Mouse (Mus musculus): Measurements from ENCODE around the gene Tnrc6b. TPM values are rescaled to one million over a fixed set of nuclear protein-coding genes. Genes with fewer than 3 reads are reported as not detected.

Tnrc6b gene
- total RNA-seq, 1 experiment from 2014 or later = 40.9 TPM

DNA sequence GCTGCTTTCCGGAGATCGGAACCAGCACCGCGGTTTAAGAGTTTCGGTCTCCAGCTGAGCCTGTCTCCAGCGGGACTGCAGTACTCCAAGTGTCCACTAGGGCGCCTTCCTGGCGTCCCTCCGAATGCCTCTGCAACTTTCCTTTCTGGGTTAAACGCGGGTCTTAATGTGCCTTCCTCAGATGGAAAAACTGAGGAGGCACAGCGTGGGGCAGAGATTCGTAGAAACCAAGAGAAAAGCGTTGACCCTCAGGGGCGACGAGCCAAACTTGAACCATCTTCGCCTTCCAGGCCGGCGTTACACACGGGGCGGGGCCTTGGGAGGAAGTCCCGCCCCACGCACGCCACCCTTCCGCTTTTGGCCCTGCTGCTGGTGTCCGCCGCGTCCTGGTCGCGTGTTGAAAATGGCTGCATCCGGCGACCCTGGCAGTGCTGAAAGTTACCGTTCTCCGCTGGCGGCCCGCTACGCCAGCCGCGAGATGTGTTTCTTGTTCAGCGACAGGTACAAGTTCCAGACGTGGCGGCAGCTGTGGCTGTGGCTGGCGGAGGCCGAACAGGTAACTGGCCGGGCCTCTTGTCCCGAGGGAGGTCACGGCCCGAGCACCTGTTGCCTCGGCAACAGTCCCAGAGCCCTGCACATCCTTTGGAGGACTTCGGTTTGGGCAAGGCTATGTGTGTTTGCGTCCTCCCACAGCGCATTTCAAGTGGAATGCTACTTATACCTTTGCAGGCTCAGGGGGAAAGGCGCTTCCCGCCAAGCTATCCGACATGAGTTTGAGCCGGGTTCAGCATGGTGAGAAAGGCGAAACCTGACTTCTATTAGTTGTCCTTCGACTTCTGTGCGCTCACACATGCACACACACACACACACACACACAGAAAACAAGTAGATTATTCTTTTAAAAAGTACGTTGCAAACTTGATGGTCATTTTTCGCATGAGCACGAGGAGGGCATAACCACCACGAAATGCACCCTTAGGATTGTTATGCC, 237.3 kb downstream of the Tnrc6b start, which contains the start of gene Adsl:
Gene Adsl, plus strand, starts transcription at position 346 of the 991 bp plus-strand sequence.
- ATAC-seq (replicated peaks in 1 of 2; ENCODE audit: insufficient read depth in 1 of 2, low FRiP score in 2 of 2, low TSS enrichment in 1 of 2, low read depth in 1 of 2, poor library complexity in 2 of 2, severe bottlenecking in 2 of 2) = peak; percentile 98 to 99

DNA sequence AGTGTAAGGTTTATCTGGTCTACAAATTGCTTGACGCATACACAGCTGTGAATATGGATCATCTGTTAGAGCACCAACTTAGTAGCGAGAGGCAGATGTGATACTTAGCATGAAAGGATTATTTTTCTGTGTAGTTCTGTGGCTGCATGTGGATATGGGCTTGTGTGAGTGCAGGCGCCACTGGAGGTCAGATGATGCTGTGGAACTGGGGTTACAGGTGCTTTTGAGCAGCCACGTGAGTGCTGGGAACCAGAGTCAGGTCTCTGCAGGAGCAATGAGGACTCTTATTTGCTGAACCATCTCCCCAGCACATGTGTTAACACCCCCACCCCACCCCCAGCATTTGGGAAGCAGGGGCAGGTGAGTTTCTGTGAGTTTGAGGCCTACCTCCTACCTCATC, 238.3 kb downstream of the Tnrc6b start:
- ATAC-seq (replicated peaks in 1 of 2; ENCODE audit: insufficient read depth in 1 of 2, low FRiP score in 2 of 2, low TSS enrichment in 1 of 2, low read depth in 1 of 2, poor library complexity in 2 of 2, severe bottlenecking in 2 of 2) = no peak

DNA sequence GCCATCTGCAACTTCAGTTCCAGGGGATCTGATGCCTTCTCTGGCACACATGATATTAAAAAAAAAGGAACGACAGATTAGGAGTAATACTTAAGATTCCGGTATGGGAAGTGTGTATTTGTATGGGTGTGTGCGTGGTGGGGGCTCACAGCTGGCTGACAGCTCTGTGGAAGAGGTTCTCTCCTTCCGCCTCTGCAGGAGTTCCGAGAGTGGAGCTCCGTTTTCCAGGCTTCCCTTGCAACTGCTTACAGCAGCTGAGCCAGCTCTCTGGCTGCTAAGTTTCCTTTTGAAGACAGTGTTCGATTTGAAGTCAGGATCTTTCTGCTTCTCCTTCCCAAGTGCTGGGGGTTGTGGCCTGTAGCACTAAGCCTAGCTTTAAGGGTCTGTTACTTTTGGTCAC, 238.9 kb downstream of the Tnrc6b start:
- no peak for ATAC-seq (replicated peaks in 1 of 2; ENCODE audit: insufficient read depth in 1 of 2, low FRiP score in 2 of 2, low TSS enrichment in 1 of 2, low read depth in 1 of 2, poor library complexity in 2 of 2, severe bottlenecking in 2 of 2)

DNA sequence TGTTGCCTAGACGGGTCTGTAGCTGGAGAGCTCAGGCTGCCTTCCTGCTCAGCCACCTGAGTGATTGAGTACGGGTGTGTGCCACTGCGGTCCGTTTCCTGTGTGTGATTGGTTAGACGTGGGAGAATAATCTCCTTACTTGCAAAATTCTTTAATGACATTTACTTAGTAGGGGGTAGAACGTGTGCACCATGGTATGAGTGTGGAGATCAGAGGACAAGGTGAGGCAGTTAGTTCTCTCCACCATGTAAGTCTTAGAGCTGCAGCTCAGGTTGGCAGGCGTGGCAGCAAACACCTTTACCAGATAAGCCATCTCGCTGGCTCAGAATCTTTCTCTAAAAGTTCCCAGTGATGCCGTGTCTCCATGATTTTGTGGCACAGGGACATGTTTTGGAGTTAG, 242.9 kb downstream of the Tnrc6b start:
- no peak for ATAC-seq (replicated peaks in 1 of 2; ENCODE audit: insufficient read depth in 1 of 2, low FRiP score in 2 of 2, low TSS enrichment in 1 of 2, low read depth in 1 of 2, poor library complexity in 2 of 2, severe bottlenecking in 2 of 2)

DNA sequence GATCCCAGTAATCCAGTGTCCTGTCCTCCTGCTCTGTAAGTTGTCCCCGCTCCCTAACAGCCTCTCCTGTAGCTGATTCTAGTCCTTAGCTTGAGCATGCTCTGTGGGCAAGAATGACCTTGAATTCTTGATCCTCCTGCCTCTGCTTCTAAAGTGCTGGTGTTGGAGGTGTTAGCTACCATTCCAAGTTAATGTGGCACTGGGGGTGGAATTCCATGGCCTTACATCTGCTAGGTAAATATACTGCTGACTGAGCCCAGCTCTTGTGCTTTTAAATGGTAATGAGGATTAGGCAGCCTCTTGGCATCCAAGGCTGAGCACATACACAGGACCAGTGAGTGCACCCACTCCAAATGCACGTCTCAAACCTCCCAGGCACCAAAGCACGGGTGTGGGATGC, 243.7 kb downstream of the Tnrc6b start:
- no peak for ATAC-seq (replicated peaks in 1 of 2; ENCODE audit: insufficient read depth in 1 of 2, low FRiP score in 2 of 2, low TSS enrichment in 1 of 2, low read depth in 1 of 2, poor library complexity in 2 of 2, severe bottlenecking in 2 of 2)

DNA sequence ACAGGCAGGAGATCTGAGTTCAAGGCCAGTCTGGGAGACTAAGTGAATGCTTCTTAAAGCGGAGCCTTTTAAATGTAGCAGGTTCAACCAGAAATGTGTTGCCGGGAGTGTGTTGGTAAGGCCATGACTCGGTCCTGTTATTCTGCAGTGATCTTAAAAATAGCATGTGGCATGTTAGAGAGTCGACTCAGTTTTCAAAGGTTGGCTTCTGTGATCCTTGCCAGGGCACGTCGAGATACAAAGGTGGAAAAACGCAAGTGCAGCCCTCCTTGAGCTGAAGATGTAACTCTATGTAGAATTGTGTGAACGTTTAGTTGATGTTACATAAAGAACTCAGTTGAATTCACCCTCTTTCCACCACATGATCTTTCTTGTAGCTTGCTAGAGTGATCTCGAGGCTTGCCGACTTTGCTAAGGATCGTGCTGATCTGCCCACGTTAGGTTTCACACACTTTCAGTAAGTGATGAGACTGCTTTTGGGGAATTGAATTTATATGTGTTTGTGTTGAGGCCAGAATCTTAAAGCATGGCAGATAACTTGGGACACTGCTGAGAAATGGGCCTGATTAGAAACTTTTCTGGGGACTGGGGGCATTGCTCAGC, 244.8 kb downstream of the Tnrc6b start:
- ATAC-seq (replicated peaks in 1 of 2; ENCODE audit: insufficient read depth in 1 of 2, low FRiP score in 2 of 2, low TSS enrichment in 1 of 2, low read depth in 1 of 2, poor library complexity in 2 of 2, severe bottlenecking in 2 of 2) = no peak

DNA sequence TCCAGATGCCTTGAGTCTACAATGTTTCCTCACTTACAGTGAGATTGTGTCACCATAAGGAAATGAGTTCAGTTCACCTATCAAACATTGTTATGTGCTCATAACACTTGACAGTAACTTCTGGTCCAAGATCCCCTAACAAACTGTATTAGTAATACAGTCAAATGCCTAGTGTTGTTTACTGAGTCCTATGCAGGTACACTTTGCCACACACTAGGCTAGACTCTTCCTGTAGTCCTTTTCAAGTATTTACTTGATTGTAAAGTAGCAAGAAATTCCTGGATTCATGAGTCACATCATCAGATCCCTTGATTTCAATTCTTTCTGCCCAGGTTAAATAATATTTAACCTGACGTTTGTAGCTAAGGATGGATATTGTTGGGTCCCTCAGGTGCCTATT, 258.3 kb downstream of the Tnrc6b start:
- no peak for ATAC-seq (replicated peaks in 1 of 2; ENCODE audit: insufficient read depth in 1 of 2, low FRiP score in 2 of 2, low TSS enrichment in 1 of 2, low read depth in 1 of 2, poor library complexity in 2 of 2, severe bottlenecking in 2 of 2)

DNA sequence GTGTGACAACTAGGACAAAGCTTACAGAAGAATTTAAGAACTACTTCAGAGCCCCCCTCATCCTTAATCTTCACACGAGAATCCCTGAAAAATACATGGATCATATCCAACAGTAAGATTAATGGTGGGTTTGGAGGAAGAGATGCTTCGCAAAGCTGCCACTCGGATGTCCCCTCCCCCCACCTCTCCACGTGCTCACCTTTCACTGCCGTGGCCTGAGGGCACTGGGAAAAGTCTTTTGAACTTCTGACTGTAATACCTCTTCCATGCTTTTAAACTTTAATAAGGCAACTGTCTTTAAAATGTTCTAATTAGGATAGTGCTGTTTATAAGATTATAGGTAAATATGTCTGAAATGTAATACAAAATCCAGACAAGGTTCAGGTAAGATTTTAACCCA, 263.2 kb downstream of the Tnrc6b start:
- ATAC-seq (replicated peaks in 1 of 2; ENCODE audit: insufficient read depth in 1 of 2, low FRiP score in 2 of 2, low TSS enrichment in 1 of 2, low read depth in 1 of 2, poor library complexity in 2 of 2, severe bottlenecking in 2 of 2) = no peak

DNA sequence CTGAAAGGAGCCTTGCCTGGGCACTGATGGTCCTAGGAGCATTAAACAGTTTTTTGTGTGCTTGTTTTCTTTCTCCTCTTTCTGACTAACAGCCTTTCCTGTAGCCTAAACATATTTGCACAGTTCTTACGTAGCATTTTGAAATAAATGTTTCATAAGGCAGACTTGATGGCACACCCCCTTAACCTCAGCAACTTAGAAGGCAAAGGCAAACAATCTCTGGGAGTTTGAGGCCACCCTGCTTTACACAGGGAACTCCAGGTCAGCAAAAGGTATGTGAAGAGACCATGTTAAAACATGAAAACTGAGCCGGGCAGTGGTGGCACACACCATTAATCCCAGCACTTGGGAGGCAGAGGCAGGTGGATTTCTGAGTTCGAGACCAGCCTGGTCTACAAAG, 264.6 kb downstream of the Tnrc6b start:
- ATAC-seq (replicated peaks in 1 of 2; ENCODE audit: insufficient read depth in 1 of 2, low FRiP score in 2 of 2, low TSS enrichment in 1 of 2, low read depth in 1 of 2, poor library complexity in 2 of 2, severe bottlenecking in 2 of 2) = no peak

DNA sequence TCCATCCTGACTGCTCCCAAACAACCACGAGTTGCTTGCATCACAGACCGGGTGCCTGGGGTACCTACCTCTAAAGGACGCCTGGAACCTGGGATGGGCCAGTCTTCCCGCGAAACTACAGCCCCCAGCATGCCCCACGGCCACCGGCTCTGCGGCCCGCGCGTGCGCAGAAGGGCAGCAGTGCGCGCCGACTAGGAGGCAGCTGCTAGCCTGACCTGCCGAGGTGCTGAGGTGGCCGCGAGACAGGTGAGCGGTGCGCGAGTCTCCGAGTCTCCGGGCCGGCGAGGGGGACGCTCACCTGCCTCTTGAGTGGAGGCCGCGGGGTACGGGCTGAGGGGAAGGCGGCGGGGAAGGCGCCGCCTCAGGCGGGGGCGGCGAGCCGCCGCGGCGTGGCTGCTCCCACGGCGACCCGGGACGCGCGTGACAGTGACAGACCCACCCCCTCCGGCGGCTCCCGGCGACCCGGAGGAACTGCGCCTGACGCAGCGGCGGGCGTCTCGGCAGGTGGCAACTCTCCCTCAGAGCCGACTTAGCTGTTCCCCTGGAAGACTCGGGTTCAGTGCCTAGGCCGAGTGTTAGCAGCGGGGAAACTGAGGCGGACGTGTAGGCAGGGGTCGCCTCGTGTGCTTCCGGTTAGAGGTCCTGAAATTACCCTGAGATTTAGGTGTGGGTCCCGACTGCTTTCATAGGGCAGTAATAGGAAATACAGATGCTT, 266.7 kb downstream of the Tnrc6b start, which contains the start of gene Sgsm3:
Gene Sgsm3, plus strand, starts transcription at position 146 of the 715 bp plus-strand sequence.
- peak; percentile 65 to 89 for ATAC-seq (replicated peaks in 1 of 2; ENCODE audit: insufficient read depth in 1 of 2, low FRiP score in 2 of 2, low TSS enrichment in 1 of 2, low read depth in 1 of 2, poor library complexity in 2 of 2, severe bottlenecking in 2 of 2)

DNA sequence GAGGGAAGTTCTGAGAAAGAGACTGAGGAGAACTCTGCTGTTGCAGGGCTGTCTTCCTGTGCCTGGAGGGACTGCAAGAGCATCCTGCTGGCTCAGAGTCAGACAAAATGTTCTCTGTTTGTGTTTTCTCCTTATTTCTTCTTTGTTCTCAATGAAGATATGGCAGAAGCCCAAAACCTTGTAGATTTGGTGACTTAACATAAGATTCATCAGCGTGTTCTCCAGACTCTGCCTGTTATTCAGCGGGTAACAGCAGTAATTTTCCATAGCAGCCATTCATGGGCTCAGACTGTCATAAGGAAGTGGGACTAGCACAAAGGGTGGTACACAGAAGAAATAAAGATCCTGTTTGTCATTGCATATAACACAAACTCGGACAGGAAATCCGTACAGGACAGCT, 268.5 kb downstream of the Tnrc6b start:
- ATAC-seq (replicated peaks in 1 of 2; ENCODE audit: insufficient read depth in 1 of 2, low FRiP score in 2 of 2, low TSS enrichment in 1 of 2, low read depth in 1 of 2, poor library complexity in 2 of 2, severe bottlenecking in 2 of 2) = no peak

DNA sequence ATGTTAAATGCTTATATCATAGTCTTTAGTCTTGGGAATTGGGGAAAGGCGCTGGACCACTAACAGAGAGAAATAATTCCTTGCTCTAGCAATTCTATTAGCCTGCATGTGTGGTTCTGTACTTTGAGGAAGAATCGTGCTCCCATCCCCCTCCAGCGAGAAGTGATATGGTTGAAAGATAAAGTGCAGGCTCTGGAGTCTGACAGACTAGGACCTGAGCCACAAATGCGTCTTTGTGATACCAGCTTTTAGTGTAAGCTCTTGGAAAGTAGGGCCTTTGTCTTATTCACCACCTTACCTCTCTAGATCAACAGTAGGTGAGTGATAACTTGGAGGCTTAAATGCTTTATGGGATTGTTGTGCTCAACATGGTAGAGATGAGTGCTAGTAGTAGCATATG, 270.1 kb downstream of the Tnrc6b start:
- ATAC-seq (replicated peaks in 1 of 2; ENCODE audit: insufficient read depth in 1 of 2, low FRiP score in 2 of 2, low TSS enrichment in 1 of 2, low read depth in 1 of 2, poor library complexity in 2 of 2, severe bottlenecking in 2 of 2) = no peak

DNA sequence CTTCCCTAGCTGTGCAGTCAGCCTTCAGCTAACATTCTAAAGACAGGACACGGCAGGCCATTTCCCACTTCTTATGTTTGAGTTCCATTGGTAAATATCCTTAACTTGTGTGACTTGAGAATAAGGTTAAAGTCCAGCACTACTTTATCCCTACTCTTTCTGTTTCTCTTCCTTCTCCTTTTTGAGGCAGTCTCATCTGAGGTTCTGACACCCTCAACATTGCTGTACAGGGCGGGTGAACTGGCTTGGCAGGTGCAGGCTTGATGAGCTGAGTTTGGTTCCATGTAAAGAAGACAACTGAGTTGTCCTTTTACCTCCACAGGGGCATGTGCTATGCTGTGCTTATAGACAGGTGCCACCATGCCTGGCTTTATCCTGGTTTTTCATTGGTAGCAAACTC, 272.2 kb downstream of the Tnrc6b start:
- no peak for ATAC-seq (replicated peaks in 1 of 2; ENCODE audit: insufficient read depth in 1 of 2, low FRiP score in 2 of 2, low TSS enrichment in 1 of 2, low read depth in 1 of 2, poor library complexity in 2 of 2, severe bottlenecking in 2 of 2)

DNA sequence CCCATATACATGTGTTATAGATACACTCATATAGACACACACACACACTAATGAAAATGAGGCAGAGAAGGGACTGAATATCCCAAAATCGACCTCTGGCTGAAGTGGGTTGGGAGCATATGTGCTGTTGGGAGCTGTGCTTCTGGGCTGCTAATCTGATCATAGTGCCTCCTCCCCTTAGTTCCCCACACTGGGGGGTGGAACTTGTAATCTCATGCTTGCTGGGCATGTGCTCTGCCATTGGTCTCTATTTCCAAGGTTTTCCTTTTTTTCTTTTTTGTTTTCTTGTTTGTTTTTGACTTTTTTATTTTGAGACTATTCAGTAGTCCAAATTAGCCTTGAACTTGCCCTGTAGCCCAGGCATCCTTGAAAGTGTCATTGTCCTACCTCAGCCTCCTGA, 277.2 kb downstream of the Tnrc6b start:
- ATAC-seq (replicated peaks in 1 of 2; ENCODE audit: insufficient read depth in 1 of 2, low FRiP score in 2 of 2, low TSS enrichment in 1 of 2, low read depth in 1 of 2, poor library complexity in 2 of 2, severe bottlenecking in 2 of 2) = no peak

DNA sequence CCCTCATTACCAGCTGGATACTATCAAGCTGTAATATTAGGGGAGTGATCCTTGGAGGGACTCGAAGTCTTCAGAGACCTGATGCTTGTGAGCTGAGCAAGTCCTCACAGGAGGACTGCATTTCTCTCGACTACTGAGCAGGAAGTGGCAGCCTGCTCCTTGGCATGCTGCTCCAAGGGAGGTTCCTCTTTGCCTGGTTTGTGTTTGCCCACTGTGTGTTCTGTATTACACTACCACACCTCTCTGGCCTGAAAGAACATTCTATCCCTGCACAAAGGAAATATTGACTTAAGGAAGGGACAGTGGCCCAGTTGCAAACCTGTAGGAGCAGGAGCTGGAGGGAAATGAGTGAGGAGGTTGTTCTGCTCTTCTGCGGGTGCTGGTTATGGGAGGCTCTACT, 278.6 kb downstream of the Tnrc6b start:
- ATAC-seq (replicated peaks in 1 of 2; ENCODE audit: insufficient read depth in 1 of 2, low FRiP score in 2 of 2, low TSS enrichment in 1 of 2, low read depth in 1 of 2, poor library complexity in 2 of 2, severe bottlenecking in 2 of 2) = peak; percentile 42; a peak in 2 of 4 replicates
